Mouse (Mus musculus) lung, postnatal 4 days (tissue): ENCODE data around the gene Lilr4b.
"Not testable (repeated sequence)": the region's sequence is repeated elsewhere in the genome, so short reads cannot be mapped to it uniquely, and the experiment has no call there.

ENCODE experiments used
- DNase-seq, 2 experiments: peaks; one replicate each; pipeline ENCODE4 v3.0.0; 2021

Lilr4b gene

GRCm38 (mm10) chr10:51480397-51480796, at the start of gene Lilr4b, which contains the start of gene Gm49339:
Gene Lilr4b, plus strand, starts transcription at chr10:51480632.
Gene Gm49339, plus strand, starts transcription at chr10:51480612.
- not testable (repeated sequence) for DNase-seq

GRCm38 (mm10) chr10:51432940-51433339, 47.5 kb upstream of the Lilr4b start:
- no peak for DNase-seq

GRCm38 (mm10) chr10:51435684-51436083, 44.7 kb upstream of the Lilr4b start:
- no peak for DNase-seq

- no peak for DNase-seq
These were observed 28.8 kb upstream of the Lilr4b start for GRCm38 (mm10) chr10:51451610-51452009.

DNA sequence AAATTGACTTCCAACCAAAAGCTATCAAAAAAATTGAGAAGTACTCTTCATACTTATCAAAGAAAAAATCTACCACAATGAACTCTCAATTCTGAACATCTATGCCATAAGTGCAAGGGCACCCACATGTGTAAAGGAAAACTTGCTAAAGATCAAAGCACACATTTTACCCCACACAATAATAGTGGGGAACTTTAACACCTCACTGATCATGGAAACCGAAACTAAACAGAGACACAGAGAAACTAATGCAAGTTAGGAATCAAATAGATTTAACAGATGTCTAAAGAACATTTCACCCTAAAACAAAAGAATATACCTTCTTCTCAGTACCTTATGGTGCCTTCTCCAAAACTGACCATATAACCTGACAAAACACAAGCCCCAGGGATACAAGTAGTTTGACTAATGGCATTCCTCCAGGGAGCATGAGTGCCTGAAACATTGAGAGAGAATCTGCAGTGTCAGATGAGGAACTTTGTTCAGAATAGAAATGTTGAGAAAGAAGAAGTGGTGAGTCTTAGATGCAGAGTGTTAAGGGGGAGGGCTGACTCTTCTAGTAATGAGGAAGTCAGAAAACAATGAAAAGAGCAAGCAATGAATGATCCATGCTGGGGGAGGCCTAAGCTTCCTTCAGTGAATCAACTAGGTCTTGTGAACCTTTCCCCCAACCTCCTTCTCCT, 26.7 kb upstream of the Lilr4b start:
- DNase-seq = no peak

DNA sequence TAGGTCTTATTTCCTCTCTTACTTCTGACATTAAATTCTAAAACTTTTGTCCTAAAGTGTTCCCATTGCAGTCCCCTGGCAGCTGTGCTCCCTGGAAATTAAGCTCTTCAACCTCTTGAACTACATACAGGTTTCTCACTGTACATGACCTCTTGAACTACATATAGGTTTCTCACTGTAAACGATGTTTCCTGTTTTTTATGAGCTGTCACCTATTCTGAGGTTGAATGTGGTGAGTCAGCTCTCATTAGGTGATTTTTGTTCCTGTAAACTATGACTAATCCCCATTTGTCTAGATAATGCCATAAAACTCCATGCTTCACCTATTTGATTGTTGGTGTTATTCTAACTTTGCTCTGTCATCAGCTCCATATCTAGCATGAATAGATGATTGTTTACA, 26.1 kb upstream of the Lilr4b start:
- DNase-seq = no peak

GRCm38 (mm10) chr10:51455762-51456161, 24.7 kb upstream of the Lilr4b start:
- peak in 1 of 2 experiments; percentile 14 for DNase-seq

- DNase-seq = no peak
These were observed 24.1 kb upstream of the Lilr4b start for GRCm38 (mm10) chr10:51456369-51456768.

- DNase-seq = not testable (repeated sequence)
These were observed 16.6 kb upstream of the Lilr4b start for GRCm38 (mm10) chr10:51463800-51464199.

GRCm38 (mm10) chr10:51490691-51491090, 10.3 kb downstream of the Lilr4b start, which contains the start of gene Lilrb4a:
Gene Lilrb4a, plus strand, starts transcription at chr10:51490956.
- not testable (repeated sequence) for DNase-seq

GRCm38 (mm10) chr10:51520021-51520420, 39.6 kb downstream of the Lilr4b start:
- DNase-seq = no peak

DNA sequence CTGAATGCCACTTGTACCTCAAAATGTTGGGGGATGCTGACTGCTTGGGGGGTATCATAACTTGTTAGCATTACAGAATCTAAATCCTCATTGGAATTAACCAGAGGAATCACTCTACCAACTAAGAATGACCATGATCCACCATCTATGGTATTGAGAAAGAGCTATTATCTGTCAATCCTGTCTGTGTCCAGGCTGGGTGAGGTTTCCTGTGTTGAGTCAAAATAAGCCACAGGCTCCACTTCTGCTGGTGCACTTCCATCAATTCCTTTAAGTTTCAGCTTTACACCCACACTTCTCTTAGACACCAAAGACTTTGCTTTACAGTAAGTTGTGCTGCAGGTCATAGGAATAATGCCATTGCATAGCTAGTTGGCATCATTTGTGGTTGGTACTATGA, 41.0 kb downstream of the Lilr4b start:
- no peak for DNase-seq

DNA sequence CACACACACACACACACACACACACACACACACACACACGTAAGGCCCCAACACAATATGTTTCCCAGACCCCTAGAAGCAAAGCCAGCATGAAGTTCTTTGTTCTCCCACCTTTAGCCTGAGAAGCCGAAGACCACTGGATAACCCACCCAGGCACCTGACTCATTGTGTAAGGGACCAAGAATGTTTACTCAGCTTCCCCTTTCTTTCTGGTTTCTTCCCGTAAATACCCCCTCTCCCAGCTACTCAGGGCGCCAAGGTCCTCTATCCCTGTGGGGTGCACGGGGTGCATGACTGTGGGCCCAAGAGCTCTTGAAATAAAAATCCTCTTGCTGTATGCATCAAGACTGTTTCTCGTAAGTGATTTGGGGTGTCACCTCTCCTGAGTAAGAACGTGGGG, 45.7 kb downstream of the Lilr4b start:
- no peak for DNase-seq

DNA sequence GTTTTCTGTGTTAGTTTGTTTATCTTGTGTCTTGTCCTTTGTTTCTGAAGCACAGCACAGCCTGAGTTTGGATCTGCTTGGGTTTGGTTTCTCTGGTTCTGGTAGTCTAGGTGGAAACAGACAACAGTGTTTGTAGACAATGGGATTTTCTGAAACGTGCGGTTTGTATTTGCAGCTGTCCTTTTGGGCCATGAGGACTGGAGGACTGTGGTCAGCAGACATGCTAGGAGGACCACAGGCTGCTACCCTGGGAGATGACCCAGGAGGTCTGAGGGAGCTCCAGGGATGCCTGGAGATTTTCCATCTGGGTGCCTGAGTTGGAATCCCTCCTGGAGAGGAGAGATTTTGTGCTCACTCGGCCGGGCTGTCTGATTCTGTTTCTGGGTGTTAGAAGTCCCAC, 46.2 kb downstream of the Lilr4b start:
- no peak for DNase-seq

DNA sequence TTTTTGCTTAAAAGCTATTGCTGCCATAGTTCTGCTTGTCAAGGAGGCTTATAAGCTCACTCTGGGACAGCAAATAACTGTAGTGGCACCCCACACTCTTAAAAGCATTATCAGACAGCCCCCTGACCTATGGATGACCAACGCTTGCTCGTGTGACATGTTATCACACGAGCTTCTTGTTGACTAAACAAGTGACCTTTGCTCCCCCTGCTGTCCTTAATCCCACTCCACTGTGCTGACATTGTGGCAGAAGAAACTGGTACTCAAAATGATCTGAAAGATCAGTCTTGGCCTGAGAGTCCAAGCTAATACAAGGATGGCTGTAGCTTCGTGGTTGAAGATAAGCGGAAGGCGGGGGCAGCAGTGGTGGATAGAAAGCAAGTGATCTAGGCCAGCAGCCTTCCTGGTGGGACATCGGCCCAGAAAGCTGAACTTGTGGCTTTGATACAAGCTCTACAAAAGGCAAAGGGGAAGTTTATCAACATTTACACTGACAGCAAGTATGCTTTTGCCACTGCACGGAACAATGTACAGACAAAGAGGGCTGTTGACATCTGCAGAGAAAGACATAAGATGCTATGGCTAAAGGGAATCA, 48.5 kb downstream of the Lilr4b start:
- no peak for DNase-seq

DNA sequence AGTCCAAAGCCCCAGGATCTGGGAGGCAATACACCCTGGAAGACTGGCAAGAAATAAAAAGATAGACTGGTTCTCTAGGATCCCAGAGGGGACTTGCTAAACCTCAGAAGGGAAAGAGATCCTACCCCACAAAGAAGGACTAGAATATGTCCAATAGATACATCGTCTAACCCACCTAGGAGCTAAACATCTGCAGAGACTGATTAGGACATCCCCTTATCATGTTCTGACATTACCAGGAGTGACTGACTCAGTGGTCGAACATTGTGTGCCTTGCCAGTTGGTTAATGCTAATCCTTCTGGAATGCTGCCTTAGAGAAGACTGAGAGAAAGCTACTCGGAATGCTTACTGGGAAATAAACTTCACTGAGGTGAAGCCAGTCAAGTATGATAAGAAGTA, 49.1 kb downstream of the Lilr4b start:
- no peak for DNase-seq

GRCm38 (mm10) chr10:51530813-51531212, 50.4 kb downstream of the Lilr4b start:
- DNase-seq = no peak
